In genomic region chr7:113108442-113109000, GRCm38 (mm10) we compare ENCODE assay signal across 15 mouse cellular contexts.
"Had no signal": no experiment of that assay in that cellular context is flagged by ENCODE, and none has a peak within 500 bp of the region (broad histone marks: within the 10 kb centered on the region; RNA-seq: fewer than 3 reads in every experiment).

No protein-coding gene starts in this region.

- H3K9ac ChIP-seq: kidney, embryonic 15.5 days; limb, embryonic 12.5 days; limb, embryonic 15.5 days; liver, embryonic 14.5 days; liver, postnatal 0 days had no signal

- DNase-seq: kidney, adult 8-10 months; kidney, postnatal 14 days; kidney, postnatal 4 days; left cerebral cortex, postnatal 4 days; liver, postnatal 0 days; midbrain, embryonic 14.5 days; thymus, postnatal 25 days had no signal

- H3K4me2 ChIP-seq: kidney, embryonic 15.5 days; limb, embryonic 12.5 days; limb, embryonic 15.5 days; liver, embryonic 11.5 days; midbrain, embryonic 11.5 days had no signal

- H3K9me3 ChIP-seq: kidney, embryonic 15.5 days; limb, embryonic 12.5 days; limb, embryonic 15.5 days had no signal

- H3K4me3 ChIP-seq: kidney, embryonic 15.5 days; limb, embryonic 12.5 days; limb, embryonic 15.5 days had no signal

- H3K27me3 ChIP-seq: kidney, embryonic 15.5 days; limb, embryonic 15.5 days had no signal

- H3K27ac ChIP-seq: kidney, embryonic 15.5 days; limb, embryonic 12.5 days; limb, embryonic 15.5 days; liver, embryonic 14.5 days had no signal

- H3K4me1 ChIP-seq: limb, embryonic 15.5 days had no signal

- ATAC-seq: inflammation-experienced regulatory T-cells, adult 6 months; intestine, embryonic 16.5 days; liver, postnatal 0 days had no signal

- H3K36me3 ChIP-seq: kidney, embryonic 15.5 days; limb, embryonic 12.5 days; limb, embryonic 15.5 days had no signal
